Mouse (Mus musculus) gastrocnemius, postnatal 10 days (tissue): ENCODE data around the gene Gm20388. TPM values are rescaled to one million over a fixed set of nuclear protein-coding genes. Genes with fewer than 3 reads are reported as not detected.

Experiments
- DNase-seq: peaks from one replicate; pipeline ENCODE4 v3.0.0; 2021; ENCODE audit warnings: mixed read lengths
- total RNA-seq, 2 experiments: library from RNA; stranded (reverse); gene quantifications; 2 replicates each; pipeline ENCODE4 v1.2.3; 2021

Gm20388 gene
- total RNA-seq, 2 experiments from 2014 or later, result 2.9 to 6.0 TPM

GRCm38 (mm10) chr8:121262728-121263389 lies 1352.2 kb downstream of the Gm20388 start:
- DNase-seq, result no peak

- DNase-seq, result no peak
These were observed 1352.7 kb downstream of the Gm20388 start for GRCm38 (mm10) chr8:121263390-121263775.

GRCm38 (mm10) chr8:121264260-121264659 lies 1353.6 kb downstream of the Gm20388 start:
- DNase-seq, result no peak

GRCm38 (mm10) chr8:121271542-121271941 lies 1360.9 kb downstream of the Gm20388 start:
- no peak for DNase-seq

- DNase-seq, result no peak
These were observed 1362.6 kb downstream of the Gm20388 start for GRCm38 (mm10) chr8:121273195-121273594.

- DNase-seq, result no peak
These were observed 1363.0 kb downstream of the Gm20388 start for GRCm38 (mm10) chr8:121273620-121274019.

- no peak for DNase-seq
These were observed 1369.8 kb downstream of the Gm20388 start for GRCm38 (mm10) chr8:121280414-121280813.

- DNase-seq, result no peak
These were observed 1378.7 kb downstream of the Gm20388 start for GRCm38 (mm10) chr8:121289346-121289745.

- DNase-seq, result no peak
These were observed 1379.9 kb downstream of the Gm20388 start for GRCm38 (mm10) chr8:121290547-121290946.

GRCm38 (mm10) chr8:121293418-121293817 lies 1382.8 kb downstream of the Gm20388 start:
- no peak for DNase-seq

GRCm38 (mm10) chr8:121294234-121295108 lies 1383.8 kb downstream of the Gm20388 start:
- DNase-seq, result no peak

- DNase-seq, result no peak
These were observed 1385.4 kb downstream of the Gm20388 start for GRCm38 (mm10) chr8:121296082-121296481.

- DNase-seq, result no peak
These were observed 1386.0 kb downstream of the Gm20388 start for GRCm38 (mm10) chr8:121296597-121296996.

GRCm38 (mm10) chr8:121297299-121297698 lies 1386.7 kb downstream of the Gm20388 start:
- DNase-seq, result no peak

GRCm38 (mm10) chr8:121300066-121300465 lies 1389.4 kb downstream of the Gm20388 start:
- DNase-seq, result no peak

GRCm38 (mm10) chr8:121300501-121301411 lies 1390.1 kb downstream of the Gm20388 start:
- no peak for DNase-seq

GRCm38 (mm10) chr8:121301431-121301830 lies 1390.8 kb downstream of the Gm20388 start:
- no peak for DNase-seq

- DNase-seq, result no peak
These were observed 1391.5 kb downstream of the Gm20388 start for GRCm38 (mm10) chr8:121301978-121302649.

- DNase-seq, result no peak
These were observed 1397.1 kb downstream of the Gm20388 start for GRCm38 (mm10) chr8:121307723-121308122.

- no peak for DNase-seq
These were observed 1400.6 kb downstream of the Gm20388 start for GRCm38 (mm10) chr8:121310976-121311819.

- no peak for DNase-seq
These were observed 1402.8 kb downstream of the Gm20388 start for GRCm38 (mm10) chr8:121313458-121313857.
